Mouse (Mus musculus) ES-Bruce4 (cell line): ENCODE data around the gene Raf1. TPM values are rescaled to one million over a fixed set of nuclear protein-coding genes. Genes with fewer than 3 reads are reported as not detected.

Experiments used
- H3K27ac ChIP-seq: 2 replicates; pipeline ENCODE4 v1.5.1; 2012; ENCODE audit warnings: low read length, inconsistent platforms; ENCODE audit not compliant: insufficient read depth
- H3K27me3 ChIP-seq: 2 replicates; pipeline ENCODE4 v1.6.1; 2012; ENCODE audit warnings: mild to moderate bottlenecking, low read length, inconsistent platforms; ENCODE audit not compliant: control insufficient read depth, poor library complexity, insufficient read depth, severe bottlenecking
- H3K36me3 ChIP-seq: 2 replicates; pipeline ENCODE4 v1.6.1; 2012; ENCODE audit warnings: inconsistent platforms, mild to moderate bottlenecking, low read length, moderate library complexity; ENCODE audit not compliant: control insufficient read depth, poor library complexity, insufficient read depth, severe bottlenecking
- H3K4me1 ChIP-seq: one replicate; pipeline ENCODE4 v1.8.1; 2011; ENCODE audit warnings: low read length; ENCODE audit not compliant: control insufficient read depth, insufficient read depth
- H3K4me3 ChIP-seq: 2 replicates; pipeline ENCODE4 v1.5.1; 2011; ENCODE audit warnings: low read depth, mild to moderate bottlenecking, low read length
- H3K9ac ChIP-seq: 2 replicates; pipeline ENCODE4 v1.6.1; 2012; ENCODE audit warnings: low read depth, mild to moderate bottlenecking, inconsistent platforms; ENCODE audit not compliant: poor library complexity, severe bottlenecking
- H3K9me3 ChIP-seq: replicated peaks from 2 replicates; pipeline ENCODE4 v1.6.1; 2012; ENCODE audit warnings: mild to moderate bottlenecking, low read length, inconsistent platforms; ENCODE audit not compliant: control insufficient read depth, poor library complexity, insufficient read depth, severe bottlenecking
- CTCF ChIP-seq: IDR thresholded peaks from one replicate; pipeline ENCODE4 v1.8.1; 2011; ENCODE audit warnings: low read depth, low read length
- EP300 ChIP-seq: IDR thresholded peaks from 2 replicates; pipeline ENCODE4 v1.6.1; 2011; ENCODE audit warnings: low read depth, low read length; ENCODE audit not compliant: insufficient read depth
- POLR2A ChIP-seq: IDR thresholded peaks from one replicate; pipeline ENCODE4 v1.8.1; 2011; ENCODE audit warnings: low read length; ENCODE audit not compliant: insufficient read depth
- polyA plus RNA-seq: library from polyadenylated mRNA; stranded (reverse); fragments of >200 nt; gene quantifications from 2 replicates; pipeline ENCODE4 v1.2.4, GENCODE M21; 2011; ENCODE audit warnings: low read depth; ENCODE audit not compliant: missing spikeins, insufficient read depth, insufficient read length

The Raf1 gene
- polyA plus RNA-seq, 1 experiment = 81.1 TPM

DNA sequence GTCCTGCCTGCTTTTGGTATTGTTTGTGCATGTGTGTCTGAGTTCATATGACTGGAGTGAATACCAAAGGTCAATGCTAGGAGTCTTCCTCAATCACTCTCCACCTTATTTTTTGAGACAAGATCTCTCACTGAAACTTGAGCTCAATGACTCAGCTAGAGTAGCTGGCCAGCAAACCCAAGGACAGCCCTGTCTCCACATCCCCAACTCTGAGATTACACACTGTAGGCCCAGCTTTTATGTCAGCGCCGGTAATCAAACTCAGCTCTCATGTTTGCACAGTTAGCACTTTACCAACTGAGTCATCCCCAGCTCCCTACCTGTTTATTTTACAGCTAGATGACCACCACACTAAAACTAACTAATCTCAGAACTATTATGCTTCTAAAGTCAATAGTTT is 42.4 kb downstream of the Raf1 start:
- no peak overlapping the region for H3K4me3 ChIP-seq
- H3K36me3 ChIP-seq = peaks cover 45% of the 10 kb centered on the region
- H3K4me1 ChIP-seq = no peaks in the 10 kb centered on the region

DNA sequence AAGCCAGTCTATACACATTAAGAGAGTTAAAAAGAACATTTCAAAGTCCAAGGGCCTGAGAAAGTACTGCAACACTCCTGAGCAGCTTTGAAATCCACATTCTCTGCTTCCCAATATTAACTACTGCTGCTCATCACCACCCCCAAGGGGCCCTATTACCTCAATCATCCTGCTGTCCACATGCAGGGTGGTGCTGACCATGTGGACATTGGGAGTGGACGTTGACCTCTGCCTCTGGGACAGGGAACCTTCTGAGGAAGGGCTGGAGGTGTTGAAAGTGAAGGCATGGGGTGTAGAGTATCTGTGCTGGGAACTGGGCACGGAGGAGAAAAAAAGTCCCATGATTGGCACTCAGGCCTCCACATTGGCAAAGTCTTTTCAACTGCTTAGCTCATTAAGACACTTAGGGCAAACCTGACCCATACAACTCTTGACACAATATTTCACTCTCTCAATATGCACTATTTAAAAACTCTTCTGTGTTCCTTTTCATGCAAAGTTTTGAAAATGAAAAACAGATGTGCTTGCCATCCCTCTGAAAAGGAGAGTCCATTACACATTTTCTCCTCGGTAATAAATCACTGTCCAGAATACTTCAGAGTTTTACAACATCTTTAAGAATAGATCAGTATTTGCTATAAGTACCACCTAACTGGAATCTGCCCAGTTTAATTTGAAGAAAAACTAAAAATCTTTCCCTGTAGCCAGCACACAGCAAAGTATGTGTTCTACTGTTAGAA is 45.2 kb downstream of the Raf1 start:
- H3K4me1 ChIP-seq = no peaks in the 10 kb centered on the region
- no peak overlapping the region for H3K27ac ChIP-seq
- no peak overlapping the region for H3K9ac ChIP-seq
- no peaks in the 10 kb centered on the region for H3K9me3 ChIP-seq
- TF ChIP-seq EP300 (no peak), POLR2A (no peak), CTCF (no peak)
- H3K36me3 ChIP-seq = peaks cover 47% of the 10 kb centered on the region
- H3K4me3 ChIP-seq = no peak overlapping the region
- no peaks in the 10 kb centered on the region for H3K27me3 ChIP-seq

More for the DNA sequence above, 42.4 kb downstream of the Raf1 start:
- H3K9me3 ChIP-seq = no peaks in the 10 kb centered on the region
- H3K27ac ChIP-seq = no peak overlapping the region
- no peak overlapping the region for H3K9ac ChIP-seq
- TF ChIP-seq CTCF (no peak), EP300 (no peak), POLR2A (no peak)
- H3K27me3 ChIP-seq = no peaks in the 10 kb centered on the region

DNA sequence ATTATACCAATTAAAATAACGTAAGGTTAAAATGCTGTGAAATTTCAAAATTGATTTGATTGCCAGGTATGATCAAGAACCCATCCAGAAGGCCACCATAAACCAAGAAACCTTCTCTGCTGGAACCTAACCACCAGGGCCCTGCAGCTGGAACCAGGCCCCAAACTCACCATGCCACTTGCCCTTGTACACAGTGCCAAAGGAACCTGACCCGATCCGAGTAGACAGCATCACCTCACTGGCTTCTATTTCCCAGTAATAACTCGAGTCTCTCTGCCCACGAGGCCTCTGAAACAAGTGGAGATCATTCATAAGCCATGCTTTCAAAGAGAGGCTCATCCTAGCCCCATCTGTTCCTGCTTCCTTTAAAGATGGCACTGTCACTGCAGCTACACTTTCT is 50.3 kb downstream of the Raf1 start:
- Histone ChIP-seq H3K27ac (no peak overlapping the region), H3K9me3 (no peaks in the 10 kb centered on the region), H3K4me3 (no peak overlapping the region), H3K36me3 (peaks cover 43% of the 10 kb centered on the region), H3K4me1 (no peaks in the 10 kb centered on the region), H3K9ac (no peak overlapping the region), H3K27me3 (no peaks in the 10 kb centered on the region)
- TF ChIP-seq EP300 = no peak
- TF ChIP-seq POLR2A = no peak

DNA sequence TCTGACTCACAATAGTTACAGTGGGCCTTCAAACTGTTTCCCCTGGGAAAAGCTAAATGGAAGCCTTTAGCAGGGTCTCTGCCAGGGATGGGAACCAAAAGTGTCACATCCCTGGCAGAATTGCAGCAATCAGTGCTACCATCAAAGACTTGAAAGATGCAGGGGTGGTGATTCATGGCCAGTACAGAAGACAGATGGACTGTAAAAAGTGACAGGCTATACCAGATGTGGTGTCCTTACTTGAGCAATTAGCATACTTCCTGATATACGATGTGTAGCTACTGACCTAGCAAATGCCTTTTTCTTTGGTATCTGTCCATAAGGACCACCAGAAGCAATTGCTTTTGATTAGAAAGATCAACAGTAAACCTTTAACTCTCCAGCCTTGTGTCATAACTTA is 55.5 kb downstream of the Raf1 start:
- H3K4me1 ChIP-seq = no peaks in the 10 kb centered on the region
- H3K9me3 ChIP-seq = no peaks in the 10 kb centered on the region
- no peaks in the 10 kb centered on the region for H3K27me3 ChIP-seq
- no peak overlapping the region for H3K4me3 ChIP-seq
- H3K27ac ChIP-seq = no peak overlapping the region
- TF ChIP-seq EP300 = no peak
- TF ChIP-seq CTCF = no peak
- no peak for TF ChIP-seq POLR2A
- no peak overlapping the region for H3K9ac ChIP-seq
- H3K36me3 ChIP-seq = peaks cover 56% of the 10 kb centered on the region

DNA sequence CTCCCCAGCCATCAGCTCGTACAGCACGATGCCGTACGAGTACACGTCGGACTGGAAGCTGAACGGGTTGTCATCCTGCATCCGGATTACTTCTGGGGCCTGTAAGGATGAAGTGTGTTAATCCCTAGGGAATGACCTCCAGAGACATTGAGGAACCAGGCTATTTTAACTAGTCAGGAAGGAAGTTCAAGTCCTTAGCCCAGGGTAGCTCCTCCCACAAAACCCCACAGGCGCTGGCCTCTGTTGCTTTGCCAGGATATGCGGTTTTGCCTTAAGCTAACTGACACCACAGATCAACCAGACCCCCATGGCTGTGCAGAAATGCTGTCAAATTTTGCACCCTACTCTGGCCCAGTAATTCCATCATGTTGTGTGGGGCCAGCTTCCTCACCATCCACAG is 56.6 kb downstream of the Raf1 start:
- TF ChIP-seq POLR2A = no peak
- TF ChIP-seq EP300 = no peak
- no peak for TF ChIP-seq CTCF
- no peaks in the 10 kb centered on the region for H3K9me3 ChIP-seq
- peaks cover 48% of the 10 kb centered on the region for H3K36me3 ChIP-seq
- H3K4me1 ChIP-seq = no peaks in the 10 kb centered on the region
- H3K27ac ChIP-seq = no peak overlapping the region
- H3K27me3 ChIP-seq = no peaks in the 10 kb centered on the region
- no peak overlapping the region for H3K4me3 ChIP-seq
- no peak overlapping the region for H3K9ac ChIP-seq

DNA sequence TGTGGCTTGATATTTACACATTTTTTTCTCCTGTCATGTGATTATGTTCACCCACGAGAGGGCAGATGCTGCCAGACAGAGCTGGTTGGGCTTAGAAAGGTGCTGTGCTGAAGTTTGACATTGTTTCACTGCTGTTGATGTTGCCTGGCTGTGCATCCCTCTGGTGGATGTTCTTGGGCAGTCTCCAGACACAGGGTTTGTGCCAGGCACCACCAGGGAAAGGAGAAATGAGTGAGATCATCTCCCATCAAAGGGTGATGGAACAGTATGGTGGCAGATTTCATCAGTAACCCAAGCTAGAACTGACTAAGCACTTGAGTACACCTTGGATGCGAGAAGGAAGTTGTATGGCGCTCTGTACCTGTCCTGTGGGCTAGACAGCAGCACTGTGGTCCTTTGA is 60.5 kb downstream of the Raf1 start:
- Histone ChIP-seq H3K27ac (no peak overlapping the region), H3K9ac (no peak overlapping the region), H3K27me3 (no peaks in the 10 kb centered on the region), H3K4me1 (no peaks in the 10 kb centered on the region), H3K9me3 (no peaks in the 10 kb centered on the region), H3K36me3 (peaks cover 45% of the 10 kb centered on the region), H3K4me3 (no peak overlapping the region)
- no peak for TF ChIP-seq POLR2A
- no peak for TF ChIP-seq EP300
- TF ChIP-seq CTCF = no peak
